Mouse (Mus musculus): Measurements from ENCODE around the gene Fkbp8.

- TF ChIP-seq GATA1 (IDR thresholded peaks at IDR 0.05; ENCODE audit: low read length) (no peak), TAL1 (IDR thresholded peaks at IDR 0.05; ENCODE audit: low read length) (no peak)
These were observed 766 bp downstream of the Fkbp8 start for GRCm38 (mm10) chr8:70528182-70528797.
